Mouse (Mus musculus) adrenal gland, postnatal 25 days (tissue): ENCODE measurements around the gene Gh. TPM values are rescaled to one million over a fixed set of nuclear protein-coding genes. Genes with fewer than 3 reads are reported as not detected.
"Not testable (repeated sequence)": the region's sequence is repeated elsewhere in the genome, so short reads cannot be mapped to it uniquely, and the experiment has no call there.

ENCODE experiments used
- DNase-seq: peaks from one replicate; pipeline ENCODE4 v3.0.0; 2021; ENCODE audit warnings: mixed read lengths
- long read RNA-seq: library from polyadenylated mRNA; stranded (forward); transcript quantifications from one replicate; pipeline ENCODE4 v2.0.0, GENCODE M21; 2021
- total RNA-seq: library from RNA; stranded (reverse); gene quantifications from 2 replicates; pipeline ENCODE4 v1.2.3, GENCODE M21; 2021

Gene Gh
- total RNA-seq, result not detected in 2 replicates
- long read RNA-seq, result 0 reads

- no peak for DNase-seq
These were observed at the start of gene Gh for GRCm38 (mm10) chr11:106301765-106302164. Gh (minus strand) TSS chr11:106301865.

DNA sequence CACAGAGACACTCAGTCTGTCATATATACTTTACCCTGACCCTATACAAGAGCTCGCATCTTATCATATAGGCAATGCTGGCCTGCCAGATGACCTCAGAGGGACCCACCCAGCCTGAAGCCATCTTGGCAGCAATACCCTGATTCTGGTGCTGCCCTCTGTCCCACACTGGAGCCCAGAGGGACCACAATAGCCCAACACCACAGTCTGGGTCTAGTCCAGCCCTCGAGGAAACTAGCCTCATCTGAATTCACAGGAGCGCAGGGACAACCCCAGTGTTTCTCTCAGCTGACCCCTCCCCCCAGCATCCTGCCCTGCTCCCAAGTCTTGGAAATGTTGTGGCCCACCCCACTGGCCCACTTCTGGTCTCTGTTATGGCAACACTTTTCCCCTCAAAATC, 49.6 kb upstream of the Gh start:
- no peak for DNase-seq

DNA sequence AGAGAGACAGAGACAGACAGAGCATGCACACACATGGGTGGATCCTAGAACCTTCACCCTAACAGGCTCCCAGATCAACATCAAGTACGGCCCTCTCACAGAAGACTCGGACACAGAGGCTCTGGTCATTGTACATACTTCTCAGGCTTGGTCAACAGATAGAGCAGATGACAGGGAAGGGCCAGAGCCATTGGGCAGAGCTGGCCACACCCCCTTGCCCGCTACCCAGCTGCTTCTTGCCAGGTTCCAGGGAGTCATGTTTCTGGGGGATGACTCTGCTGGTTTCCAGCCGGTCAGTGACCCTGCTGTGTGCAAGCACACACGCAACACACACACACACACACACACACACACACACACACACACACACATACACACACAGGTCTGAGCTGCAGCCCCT, 49.2 kb upstream of the Gh start:
- DNase-seq, result peak; percentile 32

GRCm38 (mm10) chr11:106349772-106350171, 48.1 kb upstream of the Gh start:
- no peak for DNase-seq

- no peak for DNase-seq
These were observed 43.2 kb upstream of the Gh start for GRCm38 (mm10) chr11:106344910-106345309.

GRCm38 (mm10) chr11:106340990-106341520, 39.4 kb upstream of the Gh start:
- DNase-seq, result no peak

DNA sequence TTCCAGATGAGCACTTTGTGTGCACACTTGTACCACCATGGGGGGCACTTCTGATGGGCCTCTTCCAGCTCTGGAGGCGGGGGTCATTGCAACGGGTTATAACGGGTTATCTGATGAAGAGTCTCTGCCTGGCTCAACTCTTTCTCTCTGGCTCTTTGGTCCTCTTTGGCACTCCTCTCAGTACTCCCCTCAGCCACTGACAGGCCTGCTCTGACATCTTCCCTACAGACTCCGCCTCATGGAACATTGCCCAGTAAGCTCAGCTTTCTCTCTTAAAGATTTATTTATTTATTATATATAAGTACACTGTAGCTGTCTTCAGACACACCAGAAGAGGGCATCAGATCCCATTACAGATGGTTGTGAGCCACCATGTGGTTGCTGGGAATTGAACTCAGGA, 37.7 kb upstream of the Gh start:
- DNase-seq, result not testable (repeated sequence)

- no peak for DNase-seq
These were observed 37.2 kb upstream of the Gh start for GRCm38 (mm10) chr11:106338870-106339269.

- no peak for DNase-seq
These were observed 36.4 kb upstream of the Gh start for GRCm38 (mm10) chr11:106338029-106338428.

DNA sequence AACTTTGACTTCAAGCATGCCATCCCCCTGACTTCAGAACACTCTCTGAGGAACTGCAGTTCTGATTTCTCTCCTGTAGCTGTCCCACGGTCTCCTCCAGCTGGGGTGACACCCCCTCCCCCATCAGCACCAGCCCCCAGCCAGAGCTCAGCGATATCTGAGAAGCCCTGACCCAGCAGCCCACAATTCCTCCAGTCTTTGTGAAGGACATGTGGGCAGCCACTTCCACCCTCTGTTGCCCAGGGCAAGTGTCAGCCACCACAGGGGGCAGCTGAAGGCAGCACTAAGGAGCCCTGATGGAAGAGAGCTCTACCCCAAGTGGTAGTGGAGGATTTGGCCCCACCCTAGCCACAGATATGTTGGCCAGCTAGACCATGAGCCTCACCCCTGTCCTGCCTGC, 32.4 kb upstream of the Gh start:
- no peak for DNase-seq

DNA sequence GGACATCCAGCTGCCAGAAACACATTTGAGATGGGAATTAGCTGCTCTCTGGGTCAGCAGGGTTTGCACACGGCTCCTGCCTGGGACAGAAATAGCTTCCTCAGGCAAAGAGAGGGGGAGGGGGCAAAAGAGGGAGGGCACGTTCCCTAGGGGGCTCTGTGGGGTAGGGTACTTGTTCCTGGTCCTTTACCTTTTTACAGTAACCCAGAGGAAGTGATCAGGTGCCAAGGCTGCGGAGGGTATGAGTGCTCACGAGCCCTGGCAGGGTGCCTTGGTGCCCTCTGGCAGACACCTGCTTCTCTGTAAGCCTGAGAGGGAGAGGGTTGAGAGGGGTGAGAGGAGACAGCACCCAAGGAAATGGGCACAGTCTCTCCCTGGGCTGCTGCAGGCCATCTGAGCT, 30.8 kb upstream of the Gh start:
- DNase-seq, result no peak

GRCm38 (mm10) chr11:106329682-106330081, 28.0 kb upstream of the Gh start:
- no peak for DNase-seq

DNA sequence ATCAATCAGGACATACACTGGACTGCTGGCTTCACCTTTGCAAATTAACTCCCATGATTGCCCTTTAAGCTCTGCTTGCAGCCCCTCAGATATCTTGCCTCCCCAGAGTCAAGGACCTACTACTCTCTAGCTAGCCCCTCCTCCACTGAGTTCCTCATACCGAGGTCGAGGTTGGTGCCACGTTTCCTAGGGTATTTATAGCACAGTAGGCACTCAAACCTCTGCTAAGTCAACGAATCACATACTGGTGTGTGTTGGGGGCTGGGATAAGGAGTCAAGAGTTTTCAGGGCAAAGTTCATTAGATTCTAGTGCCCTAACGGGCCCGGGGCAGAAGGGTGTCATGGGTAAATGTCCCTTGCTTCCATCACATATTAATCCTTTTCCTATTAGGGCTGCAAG, 27.5 kb upstream of the Gh start:
- DNase-seq, result no peak

- DNase-seq, result no peak
These were observed 26.9 kb upstream of the Gh start for GRCm38 (mm10) chr11:106328521-106328920.

- DNase-seq, result no peak
These were observed 24.8 kb upstream of the Gh start for GRCm38 (mm10) chr11:106326475-106326874.

- DNase-seq, result peak; percentile 48
These were observed 24.0 kb upstream of the Gh start for GRCm38 (mm10) chr11:106325566-106326206.

- DNase-seq, result no peak
These were observed 23.2 kb upstream of the Gh start for GRCm38 (mm10) chr11:106324858-106325257.

DNA sequence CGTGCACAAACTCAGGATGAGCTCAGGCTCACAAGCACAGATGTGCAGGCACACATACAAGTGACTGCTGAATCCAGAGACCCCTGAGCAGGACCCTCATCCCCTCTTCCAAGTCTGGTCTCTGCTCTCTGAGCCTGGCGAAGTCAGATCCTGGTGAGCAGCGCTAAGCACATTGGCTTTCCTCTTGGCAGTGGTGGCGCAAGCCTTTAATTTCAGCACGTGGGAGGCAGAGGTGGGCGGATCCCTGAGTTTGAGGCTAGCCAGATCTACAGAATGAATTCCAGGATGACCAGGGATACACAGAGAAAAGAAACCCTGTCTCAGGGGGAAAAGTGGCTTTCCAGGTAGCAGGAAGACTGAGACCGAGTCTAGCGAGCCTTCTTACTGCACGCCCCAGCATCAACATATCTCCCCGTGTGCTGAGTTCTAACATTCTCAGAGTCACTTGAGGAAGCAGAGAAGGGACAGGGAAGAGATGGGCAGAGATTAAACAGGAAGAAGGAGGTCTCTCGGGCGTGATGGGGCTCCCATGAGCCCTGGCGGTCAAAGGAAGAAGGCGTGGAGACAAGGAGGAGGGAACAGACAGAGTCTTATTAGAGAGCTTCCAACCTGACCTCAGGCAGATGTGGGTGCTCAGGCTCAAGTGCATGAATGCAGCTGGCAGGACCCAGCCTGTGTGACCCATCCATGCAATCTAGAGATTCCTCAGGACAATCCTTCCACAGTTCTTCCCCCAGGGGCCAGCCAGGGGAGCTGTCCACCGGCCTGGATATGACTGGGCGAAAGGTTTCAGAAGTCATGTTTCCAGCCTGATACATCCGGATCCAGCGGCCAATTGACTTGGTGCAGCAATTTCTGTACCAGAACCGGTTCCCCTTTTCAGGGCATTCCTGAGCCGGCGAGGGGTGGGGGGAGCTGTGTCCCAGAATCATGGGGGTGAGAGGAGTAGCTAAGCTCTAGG, 17.0 kb upstream of the Gh start:
- DNase-seq, result no peak

DNA sequence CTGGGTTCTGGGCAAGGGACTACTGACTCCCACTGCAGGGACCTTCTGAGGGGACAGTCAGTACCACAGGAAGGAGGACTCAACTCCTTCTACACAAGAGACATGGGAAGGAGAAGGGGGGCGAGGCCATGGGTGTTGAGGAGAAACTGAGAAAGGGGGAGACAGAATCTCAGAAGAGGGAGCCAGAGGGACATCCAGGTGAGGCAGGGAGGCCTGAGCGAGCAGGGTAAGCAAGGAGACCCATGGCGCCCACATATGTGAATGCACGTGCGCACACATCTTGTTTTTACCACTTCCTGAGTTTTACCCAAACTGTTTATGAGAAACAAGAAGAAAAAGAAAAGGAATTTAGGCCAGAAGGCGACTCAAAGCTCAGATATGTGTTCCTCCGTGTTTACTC, 16.1 kb upstream of the Gh start:
- no peak for DNase-seq

DNA sequence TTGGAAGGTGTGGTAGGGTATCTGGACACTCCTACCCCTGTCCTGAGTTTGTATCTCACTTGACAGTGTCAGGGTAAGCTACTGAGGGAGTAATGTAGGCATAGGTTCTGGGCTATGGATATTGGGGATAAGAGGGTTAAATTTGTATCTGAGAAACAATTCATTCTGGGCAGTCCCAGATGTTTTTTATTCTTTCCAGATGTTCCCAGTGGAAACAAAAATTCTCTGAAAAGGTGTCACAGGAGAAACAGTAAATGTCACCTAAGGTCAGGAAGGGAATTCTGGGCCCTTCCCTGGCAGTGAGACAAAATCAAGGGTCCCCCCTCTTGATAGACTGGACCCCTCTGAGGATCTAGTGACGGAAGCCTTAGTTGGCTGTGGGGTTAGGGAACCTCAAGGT, 14.8 kb upstream of the Gh start:
- DNase-seq, result no peak

DNA sequence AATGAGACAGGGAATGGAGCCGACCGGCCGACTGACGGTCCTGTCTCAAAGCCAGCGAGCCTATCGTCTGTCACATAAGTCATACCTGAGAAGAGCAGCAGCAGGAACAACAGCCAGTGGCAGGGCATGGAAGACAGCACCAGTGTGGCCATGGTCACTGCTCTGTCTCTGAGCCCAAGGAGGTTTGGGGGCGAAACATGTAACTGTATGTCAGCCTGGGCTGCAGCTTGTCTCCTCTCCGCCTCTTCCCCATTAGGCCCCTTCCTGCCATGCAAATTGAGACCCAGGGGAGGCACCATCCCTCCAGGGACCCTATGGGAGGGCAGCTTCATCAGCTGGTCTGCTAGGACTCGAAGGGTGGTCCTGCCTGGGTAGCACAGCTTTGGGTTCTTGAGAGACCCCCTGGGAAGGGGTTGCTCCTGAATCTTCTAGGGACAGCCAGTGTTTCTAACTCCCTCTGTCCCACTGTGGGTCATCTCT, 12.7 kb upstream of the Gh start, which contains the start of gene Cd79b:
Gene Cd79b (minus strand): TSS at position 430 of the 480 bp plus-strand sequence.
- no peak for DNase-seq

- no peak for DNase-seq
These were observed 11.9 kb upstream of the Gh start for GRCm38 (mm10) chr11:106313533-106313932.

DNA sequence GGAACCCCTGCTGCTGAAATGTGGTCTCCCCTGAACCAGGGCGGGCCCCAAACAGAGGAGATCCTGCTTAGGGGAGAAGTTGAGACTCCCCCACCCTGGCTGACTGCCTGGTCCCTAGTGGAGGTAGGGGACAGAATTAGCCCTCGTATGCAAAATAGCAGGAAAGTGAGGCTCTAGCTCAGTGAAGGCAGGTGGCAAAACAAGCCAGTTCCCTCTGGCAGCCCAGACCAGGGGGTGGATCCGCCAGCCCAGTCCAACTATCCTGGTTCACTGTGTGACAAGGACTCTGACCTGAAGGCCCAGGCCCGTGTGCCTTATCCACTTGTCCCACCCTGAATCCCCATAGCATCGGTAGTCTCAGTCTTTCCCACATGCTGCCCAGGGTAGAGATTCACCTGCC, 8.5 kb upstream of the Gh start:
- no peak for DNase-seq
